Mouse (Mus musculus) layer of hippocampus, adult 2 months (tissue): ENCODE measurements around the gene Pik3r5. TPM values are rescaled to one million over a fixed set of nuclear protein-coding genes. Genes with fewer than 3 reads are reported as not detected.

Experiments
- DNase-seq, 2 experiments: peaks; one replicate each; pipeline ENCODE4 v3.0.0; 2022; ENCODE audit warnings: low spot score in 2 of 2
- H3K27ac ChIP-seq: fragments of 200-600 bp; 2 replicates; pipeline ENCODE4 v1.8.1; 2022
- H3K4me3 ChIP-seq: fragments of 200-600 bp; 2 replicates; pipeline ENCODE4 v1.8.1; 2022; ENCODE audit warnings: mild to moderate bottlenecking
- CTCF ChIP-seq: fragments of 200-600 bp; conservative IDR thresholded peaks from 2 replicates; pipeline ENCODE4 v1.8.1; 2022; ENCODE audit warnings: antibody characterized with exemption, mild to moderate bottlenecking, moderate library complexity
- long read RNA-seq, 2 experiments: library from polyadenylated mRNA; stranded (forward); transcript quantifications; one replicate each; pipeline ENCODE4 v2.0.0; 2021; ENCODE audit warnings: borderline mapping rate in 2 of 2
- total RNA-seq, 2 experiments: library from RNA; stranded (reverse); gene quantifications; 2 replicates each; pipeline ENCODE4 v1.2.3; 2021

Pik3r5 gene
- 1 to 10 TPM; 1.4 to 1.9 TPM for total RNA-seq
- long read RNA-seq, experiment 1: 0 reads
- long read RNA-seq, experiment 2: 0 reads

DNA sequence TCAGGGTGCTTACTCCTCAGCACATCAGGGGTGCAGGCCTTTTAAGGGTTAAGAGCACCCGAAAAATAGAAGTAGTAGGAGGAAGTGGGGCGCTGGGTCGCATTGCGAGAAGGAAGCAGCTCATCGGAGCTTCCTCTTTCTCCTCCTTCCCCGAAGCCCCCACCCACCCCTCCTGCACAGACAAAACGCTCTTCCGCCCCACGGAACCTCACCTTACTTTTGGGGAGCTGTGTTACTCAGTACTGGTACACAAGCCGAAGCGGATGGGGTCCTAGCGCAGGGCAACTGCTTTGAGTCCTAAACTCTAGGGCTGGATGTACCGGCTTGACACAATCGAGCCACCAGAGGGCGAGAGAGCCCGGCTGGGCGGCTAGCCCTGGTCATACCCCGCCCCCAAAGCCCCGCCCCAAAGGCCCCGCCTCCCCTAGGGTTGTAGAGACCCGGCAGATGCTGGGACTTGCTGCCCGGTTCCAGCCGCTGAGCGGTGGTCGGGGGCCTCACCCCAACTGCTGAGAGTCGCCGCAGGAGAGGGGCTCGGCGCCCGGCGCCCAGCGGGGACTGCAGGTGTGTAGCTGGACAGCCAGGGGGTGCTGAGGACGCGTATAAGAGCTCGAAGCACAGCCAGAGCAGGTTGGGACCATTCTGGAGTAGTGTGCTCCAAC, at the start of gene Pik3r5:
Pik3r5 (plus strand) TSS at position 423 of the 662 bp plus-strand sequence.
- Histone ChIP-seq H3K4me3 (peak within 1 kb of the TSS; percentile 51), H3K27ac (peak within 1 kb of the TSS; percentile 32)
- peak; percentile 29 to 59 for DNase-seq
- TF ChIP-seq CTCF: peak; percentile 84

DNA sequence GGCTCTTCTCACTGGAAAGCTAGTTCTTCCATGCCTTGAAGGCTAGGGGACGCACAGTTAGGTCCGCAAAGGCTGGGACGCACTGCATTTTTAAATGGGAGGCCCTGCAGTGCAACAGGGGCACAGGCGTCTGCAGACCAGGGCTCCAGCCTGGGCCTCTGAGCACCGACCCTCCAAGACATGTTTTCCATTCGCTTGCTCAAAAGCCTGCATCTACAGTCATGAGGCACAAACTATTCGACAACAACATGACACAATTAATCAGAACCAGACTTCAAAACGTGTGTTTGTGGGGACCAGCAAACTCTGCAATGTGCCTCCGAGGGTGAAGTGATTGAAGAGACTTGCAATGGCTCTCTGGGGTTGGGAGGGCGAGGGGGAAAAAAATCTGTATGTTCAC, 48.4 kb upstream of the Pik3r5 start:
- Histone ChIP-seq H3K27ac (no peak overlapping the region), H3K4me3 (no peak overlapping the region)
- no peak for TF ChIP-seq CTCF
- no peak for DNase-seq

DNA sequence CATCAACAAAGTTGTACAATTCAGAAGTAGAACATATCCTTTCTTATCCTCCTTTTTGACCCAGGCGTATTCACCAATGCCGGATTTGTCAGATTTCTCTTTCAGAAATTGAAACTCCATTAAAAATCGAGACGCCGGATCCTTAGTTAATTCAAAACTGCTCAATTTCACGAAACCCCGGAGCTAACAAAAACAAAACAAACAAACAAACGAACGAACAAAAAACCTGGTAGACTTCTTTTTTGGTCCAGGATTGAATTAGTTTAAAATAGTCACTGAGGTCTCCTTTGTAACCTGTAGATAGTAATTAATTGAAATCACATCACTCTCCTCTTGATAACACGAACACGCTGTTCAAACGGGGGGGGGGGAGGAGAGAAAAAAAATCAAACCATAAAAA, 47.8 kb upstream of the Pik3r5 start:
- H3K27ac ChIP-seq: no peak overlapping the region
- H3K4me3 ChIP-seq: peak overlapping the region; percentile 63; the same call in 1 of the 2 replicates
- DNase-seq: no peak
- TF ChIP-seq CTCF: no peak

DNA sequence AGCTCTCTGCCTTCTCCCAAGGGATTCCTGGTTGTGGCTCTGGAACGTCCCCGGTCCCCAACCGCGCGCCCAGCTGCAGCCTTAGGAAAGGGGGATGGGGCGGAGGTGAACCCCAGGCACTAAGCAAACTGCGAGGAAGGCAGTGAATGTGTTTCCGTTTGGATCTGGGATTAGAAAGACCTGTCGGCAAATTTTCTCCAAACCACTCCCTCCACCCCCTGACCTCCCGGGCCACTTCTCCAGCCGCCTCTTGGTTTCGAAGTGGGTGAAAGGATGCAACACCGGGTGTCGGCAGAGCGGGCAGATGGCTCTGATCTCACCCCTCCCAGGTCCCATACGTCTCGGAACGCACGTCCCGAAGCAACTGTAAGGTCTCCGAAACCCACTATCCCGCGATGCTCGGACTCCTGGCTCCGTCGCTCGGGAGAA, 47.3 kb upstream of the Pik3r5 start:
- H3K27ac ChIP-seq: no peak overlapping the region
- TF ChIP-seq CTCF: no peak
- no peak for DNase-seq
- peak overlapping the region; percentile 63 for H3K4me3 ChIP-seq

DNA sequence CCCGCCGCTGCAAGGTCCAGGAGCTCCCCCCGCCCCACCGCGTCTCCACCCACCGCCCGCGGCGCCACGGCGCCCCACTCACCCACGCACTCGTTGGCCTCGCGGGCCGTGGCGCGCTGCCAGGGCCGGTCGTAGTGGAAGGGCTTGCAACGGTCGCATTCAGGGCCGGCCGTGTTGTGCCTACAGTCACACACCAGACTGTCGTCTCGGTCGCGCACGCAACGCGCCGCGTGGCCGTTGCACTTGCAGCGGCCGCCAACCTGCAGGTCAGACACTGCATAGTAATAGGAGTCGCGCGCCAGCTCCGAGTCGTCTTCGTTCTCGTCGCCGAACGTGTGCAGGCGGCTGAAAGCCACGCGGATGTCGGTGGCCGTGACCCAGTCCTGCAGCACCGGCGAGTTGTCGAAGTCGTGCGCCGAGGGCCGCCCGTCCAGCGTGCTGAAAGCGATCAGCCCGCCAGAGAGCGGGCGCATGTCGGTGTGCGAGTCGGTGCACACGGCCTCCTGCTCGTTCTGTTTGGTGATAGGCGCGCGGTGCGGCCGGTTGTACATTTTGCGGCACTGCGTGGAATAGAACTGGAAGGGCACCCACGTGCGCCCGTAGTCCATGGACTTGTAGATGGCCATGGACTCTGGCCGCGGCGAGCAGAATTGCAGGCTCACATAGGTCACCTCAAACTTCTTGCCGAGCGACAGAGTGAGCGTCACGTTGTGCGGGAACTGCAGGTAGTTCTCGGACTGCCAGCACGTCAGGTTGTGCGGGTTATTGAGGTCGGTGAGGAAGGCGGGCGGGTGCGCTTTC, 46.7 kb upstream of the Pik3r5 start:
- H3K27ac ChIP-seq: no peak overlapping the region
- peak overlapping the region; percentile 63 for H3K4me3 ChIP-seq
- no peak for TF ChIP-seq CTCF
- no peak for DNase-seq

DNA sequence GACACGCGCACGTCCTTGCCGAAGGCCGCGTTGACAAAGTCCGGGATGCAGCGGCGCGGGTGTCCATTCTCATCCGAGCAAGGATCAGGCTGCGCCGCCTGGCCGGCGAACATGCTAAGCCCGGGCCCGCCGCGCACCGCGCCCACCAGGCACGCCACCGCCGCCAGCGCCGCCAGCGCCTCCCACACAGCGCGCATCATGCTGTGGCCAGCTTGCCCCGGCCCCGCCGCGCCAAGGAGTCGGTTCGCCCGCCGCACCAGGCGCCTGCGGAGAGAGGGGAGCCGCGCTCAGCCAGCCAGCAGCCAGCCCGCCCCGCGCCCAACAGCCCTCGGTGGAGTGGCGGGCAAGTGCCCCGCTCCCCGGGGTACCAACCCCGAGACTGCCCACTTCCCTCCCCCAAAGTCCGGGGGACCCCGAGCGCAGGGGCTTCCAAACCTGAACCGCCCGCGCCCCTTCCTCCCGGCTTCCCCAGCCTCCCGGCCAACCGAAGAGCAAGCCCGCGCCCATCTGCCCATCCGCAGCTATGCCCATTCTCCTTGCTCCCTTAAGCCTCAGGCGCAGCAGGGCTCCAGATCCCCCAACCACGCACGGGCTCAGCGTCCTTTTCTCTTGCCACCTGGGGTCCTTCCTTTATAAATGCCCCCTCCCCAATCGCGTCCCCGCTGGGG, 45.9 kb upstream of the Pik3r5 start:
- Histone ChIP-seq H3K4me3 (peak overlapping the region; percentile 63), H3K27ac (no peak overlapping the region)
- TF ChIP-seq CTCF: no peak
- DNase-seq: no peak

DNA sequence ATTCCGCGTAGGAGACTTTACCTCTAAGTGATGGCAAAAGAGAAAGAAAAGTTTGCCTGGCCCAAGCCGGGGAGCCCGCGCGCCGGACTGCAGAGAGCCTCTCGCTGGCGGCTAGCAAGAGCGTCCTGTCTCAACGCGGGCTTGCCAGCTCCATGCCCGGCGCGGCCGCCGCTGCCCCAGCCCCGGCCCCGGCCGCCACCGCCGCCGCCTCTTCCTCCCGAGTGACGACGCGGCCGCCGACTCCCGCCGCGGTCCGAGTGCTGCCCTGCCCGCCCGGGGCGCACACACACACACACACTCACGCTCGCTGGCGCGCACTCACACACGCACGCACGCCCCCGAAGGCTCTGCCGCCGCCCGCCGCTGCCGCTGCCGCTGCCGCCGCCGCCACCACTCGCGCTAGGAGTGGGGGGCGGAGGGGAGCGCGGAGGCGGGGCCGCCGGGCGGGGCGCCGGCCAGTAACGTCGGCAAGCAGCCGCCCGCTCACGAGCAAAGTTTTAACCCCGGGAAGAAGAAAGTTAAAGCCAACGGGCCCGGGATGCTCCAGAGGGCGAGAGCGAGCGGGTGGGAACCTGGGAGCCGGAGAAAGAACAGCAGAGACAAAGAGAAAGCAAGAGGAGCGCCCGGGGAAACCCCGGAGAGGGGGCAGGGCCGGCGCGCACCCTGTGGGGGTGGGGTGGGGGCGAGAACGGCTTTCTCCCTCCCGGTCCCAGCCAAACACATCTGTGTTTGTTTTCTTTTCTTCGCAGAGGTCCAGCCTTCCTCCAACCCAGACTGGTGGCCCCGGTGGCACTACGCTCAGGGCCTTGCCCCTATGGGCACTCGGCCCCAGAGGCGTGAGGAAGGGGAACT, 45.1 kb upstream of the Pik3r5 start:
- DNase-seq: peak in 1 of 2 experiments; percentile 23
- Histone ChIP-seq H3K4me3 (peak overlapping the region; percentile 63), H3K27ac (no peak overlapping the region)
- no peak for TF ChIP-seq CTCF

DNA sequence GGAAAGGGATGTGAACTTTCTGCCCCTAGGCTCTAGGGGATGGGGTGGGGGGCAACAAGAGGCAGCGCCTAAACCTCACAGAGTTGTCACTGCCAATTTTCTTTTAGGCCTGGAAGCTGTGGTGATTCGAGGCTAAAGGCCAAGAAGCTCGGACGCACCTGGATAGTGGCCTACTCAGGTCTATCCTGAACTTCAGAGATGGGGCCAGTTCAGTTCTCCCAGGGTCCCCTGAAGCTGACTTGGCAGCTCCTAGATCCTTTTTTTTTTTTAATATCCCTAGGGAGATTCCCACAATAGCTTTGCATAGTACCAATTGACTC, 44.5 kb upstream of the Pik3r5 start:
- no peak for TF ChIP-seq CTCF
- peak overlapping the region; percentile 63 for H3K4me3 ChIP-seq
- DNase-seq: no peak
- no peak overlapping the region for H3K27ac ChIP-seq

DNA sequence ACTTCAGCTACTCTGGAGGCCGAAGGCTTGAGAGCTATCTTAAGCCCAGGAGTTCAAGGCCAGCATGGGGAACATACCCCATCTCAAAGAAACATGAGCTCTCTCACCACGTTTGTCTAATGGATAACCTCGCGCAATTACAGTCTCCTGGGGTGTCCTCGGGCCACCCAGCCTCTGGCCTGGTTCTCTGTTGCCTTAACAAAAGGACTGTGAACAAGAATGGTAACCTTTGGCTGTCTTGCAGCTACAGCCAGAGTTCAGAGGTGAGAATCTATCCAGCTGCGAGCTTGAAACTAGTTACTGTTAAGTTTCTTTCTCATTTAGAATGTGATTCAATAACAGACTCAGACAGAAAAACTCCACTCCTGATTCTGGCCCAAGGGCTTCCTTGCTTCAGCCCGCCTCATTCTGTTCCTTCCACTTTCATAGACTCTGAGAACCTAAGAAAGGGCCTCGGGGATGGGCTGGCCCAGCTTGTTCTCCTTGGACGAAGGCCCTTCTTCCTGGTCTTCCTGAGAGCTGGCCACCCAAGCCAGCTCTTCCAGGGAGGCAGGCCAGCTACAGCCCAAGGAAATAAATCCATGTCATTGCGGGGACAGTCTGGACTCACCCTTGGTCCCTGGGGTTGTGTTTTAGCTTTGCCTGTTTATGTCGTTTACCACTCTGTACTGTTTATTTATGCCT, 43.8 kb upstream of the Pik3r5 start:
- no peak for TF ChIP-seq CTCF
- DNase-seq: no peak
- H3K4me3 ChIP-seq: no peak overlapping the region
- H3K27ac ChIP-seq: no peak overlapping the region

DNA sequence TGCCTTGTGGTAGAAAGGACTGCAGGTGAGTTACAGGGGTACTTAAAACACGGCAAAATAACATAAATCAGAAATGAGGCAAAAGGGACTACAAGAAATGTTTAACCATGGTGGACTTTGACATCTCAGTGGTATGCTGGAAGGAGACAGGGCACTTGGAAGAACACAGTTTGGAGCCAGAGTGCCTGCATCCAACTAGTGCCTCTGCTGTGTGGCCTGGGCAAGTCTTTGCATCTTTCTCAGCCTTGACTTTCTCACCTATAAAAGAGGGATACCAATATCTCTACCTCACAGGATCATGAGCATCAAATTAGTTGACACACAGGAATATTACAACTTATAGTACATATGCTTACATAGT, 43.3 kb upstream of the Pik3r5 start:
- no peak for TF ChIP-seq CTCF
- no peak for DNase-seq

DNA sequence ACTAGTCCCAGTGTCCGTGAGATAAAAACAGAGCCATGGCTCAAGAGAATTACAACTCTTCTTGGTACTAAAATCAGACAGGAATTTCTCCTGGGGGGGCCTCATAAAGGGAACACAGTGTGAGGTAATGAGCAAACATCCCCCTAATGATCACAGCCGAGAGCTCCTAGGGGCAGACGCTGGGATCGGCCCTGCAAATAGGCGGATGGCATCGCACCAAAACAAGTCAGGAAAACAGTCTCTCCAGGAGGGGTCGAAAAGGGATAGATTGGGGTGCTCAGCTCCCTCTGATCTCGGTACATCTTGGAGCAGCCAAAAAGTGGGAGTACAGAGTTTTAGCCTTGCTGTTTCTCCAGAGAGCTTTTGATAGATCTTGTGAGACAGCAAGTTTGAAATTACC, 42.3 kb upstream of the Pik3r5 start:
- Histone ChIP-seq H3K4me3 (no peak overlapping the region), H3K27ac (no peak overlapping the region)
- peak; percentile 42 for TF ChIP-seq CTCF
- no peak for DNase-seq

More for the DNA sequence above, 43.3 kb upstream of the Pik3r5 start:
- H3K4me3 ChIP-seq: no peak overlapping the region
- H3K27ac ChIP-seq: no peak overlapping the region
